Mouse (Mus musculus) mesoderm, embryonic 11.5 days (tissue): ENCODE data around the gene Dnajc3.
"Not testable (repeated sequence)": the region's sequence is repeated elsewhere in the genome, so short reads cannot be mapped to it uniquely, and the experiment has no call there.

ENCODE experiments used
- DNase-seq: peaks from one replicate; pipeline ENCODE4 v3.0.0-alpha.2; 2012; ENCODE audit warnings: low read depth, low spot score

Dnajc3 gene

GRCm38 (mm10) chr14:118930777-118931176, 7.0 kb upstream of the Dnajc3 start:
- DNase-seq: no peak

- no peak for DNase-seq
These were observed 6.6 kb upstream of the Dnajc3 start for GRCm38 (mm10) chr14:118931181-118931580.

GRCm38 (mm10) chr14:118932956-118933355, 4.8 kb upstream of the Dnajc3 start:
- DNase-seq: no peak

- no peak for DNase-seq
These were observed 3.1 kb upstream of the Dnajc3 start for GRCm38 (mm10) chr14:118934686-118935085.

- no peak for DNase-seq
These were observed 1.5 kb upstream of the Dnajc3 start for GRCm38 (mm10) chr14:118936236-118936635.

GRCm38 (mm10) chr14:118936952-118937351, 824 bp upstream of the Dnajc3 start:
- DNase-seq: no peak

GRCm38 (mm10) chr14:118938551-118938950, 775 bp downstream of the Dnajc3 start:
- no peak for DNase-seq

GRCm38 (mm10) chr14:118940796-118941495, 3.2 kb downstream of the Dnajc3 start:
- DNase-seq: no peak

- DNase-seq: no peak
These were observed 4.3 kb downstream of the Dnajc3 start for GRCm38 (mm10) chr14:118942076-118942475.

- no peak for DNase-seq
These were observed 6.9 kb downstream of the Dnajc3 start for GRCm38 (mm10) chr14:118944702-118945101.

- DNase-seq: no peak
These were observed 11.1 kb downstream of the Dnajc3 start for GRCm38 (mm10) chr14:118948841-118949240.

- DNase-seq: no peak
These were observed 14.3 kb downstream of the Dnajc3 start for GRCm38 (mm10) chr14:118951912-118952583.

GRCm38 (mm10) chr14:118958010-118958409, 20.2 kb downstream of the Dnajc3 start:
- DNase-seq: no peak

GRCm38 (mm10) chr14:118965356-118966000, 27.7 kb downstream of the Dnajc3 start:
- no peak for DNase-seq

GRCm38 (mm10) chr14:118967646-118968045, 29.9 kb downstream of the Dnajc3 start:
- DNase-seq: no peak

GRCm38 (mm10) chr14:118972268-118972667, 34.5 kb downstream of the Dnajc3 start:
- no peak for DNase-seq

GRCm38 (mm10) chr14:118977136-118977816, 39.5 kb downstream of the Dnajc3 start:
- DNase-seq: no peak

GRCm38 (mm10) chr14:118979571-118980325, 42.0 kb downstream of the Dnajc3 start:
- DNase-seq: no peak

- DNase-seq: no peak
These were observed 42.6 kb downstream of the Dnajc3 start for GRCm38 (mm10) chr14:118980358-118980757.

GRCm38 (mm10) chr14:118980890-118981289, 43.1 kb downstream of the Dnajc3 start:
- DNase-seq: no peak

- DNase-seq: not testable (repeated sequence)
These were observed 44.1 kb downstream of the Dnajc3 start for GRCm38 (mm10) chr14:118981711-118982428.
